Mouse (Mus musculus) kidney, embryonic 15.5 days (tissue): ENCODE measurements around the gene Rhoq. TPM values are rescaled to one million over a fixed set of nuclear protein-coding genes. Genes with fewer than 3 reads are reported as not detected.

Experiments used
- ATAC-seq: fragments of 200-750 bp; cut with Nextera tagmentation; replicated peaks from 2 replicates; pipeline ENCODE4 v1.8.0; 2017; ENCODE audit warnings: moderate TSS enrichment; ENCODE audit not compliant: low FRiP score
- H3K27ac ChIP-seq: fragments of 300-500 bp; sonication (generic); 2 replicates; pipeline ENCODE4 v1.5.1; 2015; ENCODE audit warnings: mild to moderate bottlenecking, inconsistent platforms
- H3K27me3 ChIP-seq: fragments of 300-500 bp; sonication (generic); 2 replicates; pipeline ENCODE4 v1.6.1; 2015; ENCODE audit warnings: inconsistent platforms
- H3K36me3 ChIP-seq: fragments of 300-500 bp; sonication (generic); 2 replicates; pipeline ENCODE4 v1.6.1; 2015; ENCODE audit warnings: inconsistent platforms
- H3K4me1 ChIP-seq: fragments of 300-500 bp; sonication (generic); 2 replicates; pipeline ENCODE4 v1.6.1; 2015; ENCODE audit warnings: inconsistent platforms
- H3K4me2 ChIP-seq: fragments of 300-500 bp; sonication (generic); 2 replicates; pipeline ENCODE4 v1.6.1; 2015; ENCODE audit warnings: moderate library complexity, mild to moderate bottlenecking, inconsistent platforms
- H3K4me3 ChIP-seq: fragments of 300-500 bp; sonication (generic); replicated peaks from 2 replicates; pipeline ENCODE4 v1.5.1; 2015; ENCODE audit warnings: mild to moderate bottlenecking, inconsistent platforms
- H3K9ac ChIP-seq: fragments of 300-500 bp; sonication (generic); 2 replicates; pipeline ENCODE4 v1.6.1; 2015; ENCODE audit warnings: mild to moderate bottlenecking, inconsistent platforms
- H3K9me3 ChIP-seq: fragments of 300-500 bp; sonication (generic); replicated peaks from 2 replicates; pipeline ENCODE4 v1.6.1; 2016; ENCODE audit warnings: inconsistent platforms
- WGBS: fragments of 180-500 bp; shearing (Covaris S2); methylation state at CpG from one replicate; pipeline ENCODE4 v1.1.7; 2015; ENCODE audit warnings: mixed read lengths; 5-methylcytosine and 5-hydroxymethylcytosine counted together
- polyA plus RNA-seq: library from polyadenylated mRNA; unstranded; fragments of >200 nt; fragmentation: Nextera tagmentation; extraction: Ambion mirVana; gene quantifications from 2 replicates; pipeline ENCODE4 v1.2.1, GENCODE M21; 2015

Gene Rhoq
- polyA plus RNA-seq, 1 experiment from 2014 or later = 16.3 TPM

DNA sequence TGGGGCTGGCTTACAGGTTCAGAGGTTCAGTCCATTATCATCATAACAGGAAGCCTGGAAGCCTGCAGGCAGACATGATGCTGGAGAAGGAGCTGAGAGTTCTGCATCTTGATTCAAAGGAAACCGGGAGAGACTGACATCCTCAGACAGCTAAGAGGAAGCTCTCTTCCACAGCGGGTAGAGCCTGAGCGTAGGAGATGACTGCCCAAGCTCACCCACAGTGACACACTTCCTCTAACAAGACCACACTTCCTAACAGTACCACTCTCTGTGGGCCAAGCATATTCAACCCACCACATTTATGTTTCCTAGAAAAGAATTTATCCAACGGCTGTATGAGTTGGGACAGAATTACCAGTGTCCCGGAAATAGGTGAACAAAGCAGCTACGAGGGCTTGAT lies 15.6 kb downstream of the Rhoq start:
- Histone ChIP-seq H3K9ac (no peak overlapping the region), H3K4me1 (0 out of 2 replicates have a peak, but pooled peaks cover 7% of the 10 kb centered on the region), H3K4me3 (no peak overlapping the region), H3K9me3 (no peaks in the 10 kb centered on the region), H3K36me3 (peaks cover 67% of the 10 kb centered on the region), H3K4me2 (no peak overlapping the region), H3K27me3 (no peaks in the 10 kb centered on the region), H3K27ac (no peak overlapping the region)
- ATAC-seq = no peak
- WGBS = 84% methylated on average over 6 of the region's 6 CpGs

DNA sequence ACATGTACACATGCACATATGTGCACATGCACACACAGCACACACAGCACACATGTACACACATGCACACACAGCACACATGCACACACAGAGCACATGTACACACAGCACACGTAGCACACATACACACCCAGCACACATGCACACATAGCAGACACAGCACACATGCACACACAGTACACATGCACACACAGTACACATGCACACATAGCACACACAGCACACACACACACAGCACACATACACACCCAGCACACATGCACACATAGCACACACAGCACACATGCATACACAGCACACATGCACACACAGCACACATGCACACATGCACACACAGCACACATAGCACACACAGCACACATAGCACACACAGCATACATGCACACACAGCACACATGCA lies 18.3 kb downstream of the Rhoq start:
- no peak overlapping the region for H3K4me2 ChIP-seq
- H3K27me3 ChIP-seq = no peaks in the 10 kb centered on the region
- no peaks in the 10 kb centered on the region for H3K9me3 ChIP-seq
- ATAC-seq = no peak
- WGBS = 100% methylated on average over 1 of the region's 1 CpGs
- H3K4me3 ChIP-seq = no peak overlapping the region
- H3K9ac ChIP-seq = no peak overlapping the region
- H3K27ac ChIP-seq = no peak overlapping the region
- peaks cover 21% of the 10 kb centered on the region for H3K4me1 ChIP-seq
- H3K36me3 ChIP-seq = peaks cover 44% of the 10 kb centered on the region

DNA sequence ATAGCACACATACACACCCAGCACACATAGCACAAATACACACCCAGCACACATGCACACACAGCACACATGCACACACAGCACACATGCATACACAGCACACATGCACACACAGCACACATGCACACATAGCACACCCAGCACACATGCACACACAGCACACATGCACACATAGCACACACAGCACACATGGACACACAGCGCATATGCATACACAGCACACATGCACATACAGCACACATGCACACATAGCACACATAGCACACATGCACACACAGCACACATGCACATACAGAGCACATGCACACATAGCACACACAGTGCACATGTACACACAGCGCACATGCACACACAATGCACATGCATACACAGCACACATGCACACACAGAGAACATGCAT lies 18.8 kb downstream of the Rhoq start:
- Histone ChIP-seq H3K9ac (no peak overlapping the region), H3K4me1 (peaks cover 26% of the 10 kb centered on the region), H3K36me3 (peaks cover 43% of the 10 kb centered on the region), H3K27me3 (no peaks in the 10 kb centered on the region), H3K27ac (no peak overlapping the region), H3K9me3 (no peaks in the 10 kb centered on the region), H3K4me3 (no peak overlapping the region), H3K4me2 (no peak overlapping the region)
- WGBS = 99% methylated on average over 2 of the region's 2 CpGs
- ATAC-seq = no peak

DNA sequence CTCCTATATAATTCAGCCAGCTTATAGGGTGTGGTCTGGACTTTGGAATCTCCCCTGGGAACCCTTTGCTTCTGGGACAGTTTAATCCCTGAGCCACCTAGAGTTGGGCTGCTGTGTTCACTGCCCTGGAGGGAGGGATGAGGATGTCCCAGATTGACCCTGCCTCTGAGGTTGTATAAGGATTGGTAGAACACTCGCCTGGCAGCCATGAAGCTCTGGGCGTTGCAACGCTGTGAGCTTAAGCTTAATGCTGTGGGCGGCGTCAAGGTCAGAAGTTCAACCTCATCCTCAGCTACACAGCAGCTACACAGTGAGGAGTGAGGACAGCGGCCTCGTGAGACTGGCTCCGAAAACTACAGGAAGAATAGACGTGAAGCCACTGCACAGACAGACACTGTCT lies 19.6 kb downstream of the Rhoq start:
- WGBS = 55% methylated on average over 9 of the region's 9 CpGs
- H3K4me1 ChIP-seq = peaks cover 31% of the 10 kb centered on the region

DNA sequence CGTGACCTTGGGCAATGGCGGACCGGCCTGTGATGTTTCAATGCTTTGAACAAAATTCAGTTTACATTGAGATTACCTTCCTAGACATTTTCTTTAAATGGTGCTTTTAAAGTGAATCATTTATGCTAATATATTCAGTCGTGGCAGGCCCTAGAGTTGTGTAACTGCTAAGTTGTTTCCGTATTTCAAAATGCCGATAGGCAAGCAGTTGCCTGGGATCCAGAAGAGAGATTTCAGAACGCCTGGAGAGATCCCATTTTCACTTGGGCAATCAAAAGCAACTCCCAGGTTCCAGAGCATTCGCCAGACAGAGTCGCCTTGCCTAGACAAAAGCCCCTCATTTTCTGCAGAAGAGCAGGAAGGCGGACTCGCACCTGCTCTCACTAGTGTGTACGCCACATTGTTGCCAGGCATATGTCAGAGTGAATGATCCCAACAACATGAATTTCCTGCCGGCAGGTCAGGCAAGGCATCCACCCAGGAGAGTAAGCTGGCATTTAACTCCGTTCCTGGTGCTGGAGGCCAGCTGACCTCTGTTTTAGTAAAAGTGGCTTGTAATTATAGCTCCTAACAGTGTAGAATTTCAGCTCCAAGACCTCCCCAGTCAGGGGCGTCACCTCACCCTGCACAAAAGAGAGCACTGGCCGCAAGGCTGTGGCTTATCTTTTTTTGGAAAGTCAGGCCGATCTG lies 23.7 kb downstream of the Rhoq start:
- Histone ChIP-seq H3K4me3 (no peak overlapping the region), H3K27ac (peak overlapping the region; percentile 34; the same call in 1 of the 2 replicates), H3K36me3 (peaks cover 16% of the 10 kb centered on the region), H3K4me2 (peak overlapping the region; percentile 35), H3K9me3 (no peaks in the 10 kb centered on the region), H3K27me3 (no peaks in the 10 kb centered on the region), H3K9ac (no peak overlapping the region), H3K4me1 (peaks cover 31% of the 10 kb centered on the region)
- no peak for ATAC-seq
- WGBS = 45% methylated on average over 17 of the region's 17 CpGs

More for the DNA sequence above, 19.6 kb downstream of the Rhoq start:
- no peak overlapping the region for H3K4me3 ChIP-seq
- H3K9me3 ChIP-seq = no peaks in the 10 kb centered on the region
- no peaks in the 10 kb centered on the region for H3K27me3 ChIP-seq
- H3K27ac ChIP-seq = no peak overlapping the region
- H3K4me2 ChIP-seq = no peak overlapping the region
- ATAC-seq = 0 out of 2 replicates have a peak, but pooled peaks have one; percentile 12
- H3K9ac ChIP-seq = no peak overlapping the region
- H3K36me3 ChIP-seq = peaks cover 43% of the 10 kb centered on the region

DNA sequence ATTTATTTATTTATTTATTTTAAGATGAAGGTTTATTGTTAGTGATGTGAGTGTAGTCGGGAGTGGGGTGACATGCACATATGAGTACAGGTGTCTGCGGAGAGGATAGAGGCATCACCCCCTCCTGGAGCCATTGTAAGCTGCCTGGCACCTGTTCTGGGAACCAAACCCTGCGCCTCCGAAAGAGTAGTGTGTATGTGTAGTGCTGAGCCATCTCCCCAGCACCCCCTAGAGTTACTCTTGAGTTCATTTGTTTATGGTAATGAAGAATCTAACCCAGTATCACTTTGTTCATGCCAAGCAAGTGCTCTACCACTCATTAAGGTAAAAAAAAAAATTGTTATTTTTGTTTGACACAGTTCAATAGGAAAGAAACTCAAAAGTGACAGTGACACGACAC lies 25.3 kb downstream of the Rhoq start:
- Histone ChIP-seq H3K27me3 (no peaks in the 10 kb centered on the region), H3K4me3 (no peak overlapping the region), H3K9me3 (no peaks in the 10 kb centered on the region), H3K4me2 (no peak overlapping the region), H3K36me3 (peaks cover 5% of the 10 kb centered on the region; the same call in 1 of the 2 replicates), H3K27ac (no peak overlapping the region), H3K9ac (no peak overlapping the region), H3K4me1 (peaks cover 26% of the 10 kb centered on the region)
- ATAC-seq = no peak
- 79% methylated on average over 5 of the region's 5 CpGs for WGBS

DNA sequence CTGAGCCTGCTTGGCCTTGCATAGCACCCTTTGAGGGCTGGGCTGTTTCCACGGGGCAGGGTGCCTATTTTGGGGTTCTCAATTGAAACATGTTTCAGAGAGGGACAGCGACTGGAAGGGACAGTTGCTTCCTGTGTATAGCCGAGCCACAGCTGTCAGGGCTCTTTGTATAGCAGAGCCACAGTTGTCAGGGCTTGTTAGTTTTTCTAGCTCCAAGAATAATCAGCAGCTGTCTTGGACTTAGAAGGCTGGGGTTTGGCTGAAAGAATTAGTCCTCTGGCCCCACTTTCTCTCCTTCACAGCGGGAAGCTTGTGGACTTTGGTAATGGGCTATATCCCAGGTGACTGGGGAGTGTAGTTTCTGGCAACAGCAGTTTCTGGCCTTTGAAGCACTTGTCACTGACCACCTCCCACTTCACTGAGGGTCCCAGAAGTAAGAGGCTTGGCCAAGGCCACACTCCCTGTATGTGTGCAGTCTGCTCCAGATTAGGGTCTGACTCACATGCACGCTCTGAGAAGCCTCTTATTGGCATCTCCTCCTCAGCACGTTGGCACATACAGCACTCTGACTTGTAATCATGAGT lies 25.8 kb downstream of the Rhoq start:
- H3K4me3 ChIP-seq = no peak overlapping the region
- H3K4me2 ChIP-seq = no peak overlapping the region
- H3K27me3 ChIP-seq = no peaks in the 10 kb centered on the region
- no peak overlapping the region for H3K27ac ChIP-seq
- H3K4me1 ChIP-seq = peaks cover 22% of the 10 kb centered on the region
- 65% methylated on average over 6 of the region's 6 CpGs for WGBS
- H3K36me3 ChIP-seq = peaks cover 1% of the 10 kb centered on the region; the same call in 1 of the 2 replicates
- no peak for ATAC-seq
- no peak overlapping the region for H3K9ac ChIP-seq
- H3K9me3 ChIP-seq = no peaks in the 10 kb centered on the region

DNA sequence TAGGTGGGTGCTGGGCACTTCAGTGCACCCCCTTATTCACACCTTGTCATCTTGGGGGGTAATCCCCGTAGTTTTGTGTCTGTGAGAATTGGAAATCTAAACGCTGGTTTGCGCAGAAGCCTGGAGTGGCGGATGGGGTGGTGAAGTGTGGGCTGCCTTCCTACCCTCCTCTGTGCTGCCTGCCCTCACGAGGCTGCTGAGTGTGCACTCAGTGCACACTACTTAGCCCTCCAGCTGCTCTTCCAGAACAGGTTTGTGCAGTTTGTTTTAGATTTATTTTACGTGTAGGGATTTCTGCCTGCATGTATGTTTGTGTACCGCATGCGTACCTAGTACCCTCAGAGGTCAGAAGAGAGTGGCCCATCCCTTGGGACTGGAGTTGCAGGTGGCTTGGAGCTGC lies 28.4 kb downstream of the Rhoq start:
- WGBS = 87% methylated on average over 8 of the region's 8 CpGs
- no peak for ATAC-seq
- 0 out of 2 replicates have a peak, but pooled peaks cover 4% of the 10 kb centered on the region for H3K36me3 ChIP-seq
- no peak overlapping the region for H3K27ac ChIP-seq
- no peak overlapping the region for H3K4me2 ChIP-seq
- H3K9ac ChIP-seq = no peak overlapping the region
- no peak overlapping the region for H3K4me3 ChIP-seq
- peaks cover 10% of the 10 kb centered on the region for H3K4me1 ChIP-seq
- no peaks in the 10 kb centered on the region for H3K9me3 ChIP-seq
- no peaks in the 10 kb centered on the region for H3K27me3 ChIP-seq

DNA sequence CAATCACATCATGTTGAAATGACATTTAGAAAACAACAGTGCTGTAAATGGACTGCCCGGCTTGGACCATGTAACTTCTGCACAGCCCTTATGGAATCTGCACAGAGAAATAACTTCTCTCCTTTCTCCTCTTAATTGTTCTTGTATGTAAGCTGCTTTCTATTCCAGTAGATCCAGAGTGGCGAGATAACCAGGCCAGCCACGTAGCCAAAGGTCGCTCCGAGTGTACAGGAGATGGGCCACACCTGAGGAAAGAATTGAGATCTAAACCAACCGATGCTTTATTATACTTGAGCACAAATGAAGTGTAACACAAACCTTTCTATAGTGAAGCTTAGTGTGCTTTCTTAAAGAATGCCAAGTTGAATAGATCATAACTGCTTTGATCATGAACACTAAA lies 34.4 kb downstream of the Rhoq start:
- ATAC-seq = no peak

DNA sequence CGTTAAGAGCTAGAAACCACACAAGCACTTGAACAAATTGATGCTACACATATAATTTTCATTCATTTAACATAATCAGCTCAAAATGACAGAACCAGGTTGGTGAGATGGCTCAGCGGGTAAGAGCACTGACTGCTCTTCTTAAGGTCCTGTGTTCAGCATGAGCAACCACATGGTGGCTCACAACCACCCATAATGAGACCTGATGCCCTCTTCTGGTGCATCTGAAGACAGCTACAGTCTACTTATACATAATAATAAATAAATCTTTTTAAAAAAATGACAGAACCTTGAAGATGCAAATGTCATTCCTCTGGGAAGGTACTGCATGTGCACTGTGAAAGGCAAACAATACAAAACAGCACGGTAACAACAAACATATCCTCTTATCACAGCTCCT lies 46.1 kb downstream of the Rhoq start:
- no peaks in the 10 kb centered on the region for H3K9me3 ChIP-seq
- H3K9ac ChIP-seq = no peak overlapping the region
- H3K27me3 ChIP-seq = no peaks in the 10 kb centered on the region
- H3K4me1 ChIP-seq = no peaks in the 10 kb centered on the region
- no peak overlapping the region for H3K4me3 ChIP-seq
- 90% methylated on average over 3 of the region's 3 CpGs for WGBS
- no peak for ATAC-seq
- peaks cover 21% of the 10 kb centered on the region for H3K36me3 ChIP-seq
- H3K4me2 ChIP-seq = no peak overlapping the region
- H3K27ac ChIP-seq = no peak overlapping the region

More for the DNA sequence above, 34.4 kb downstream of the Rhoq start:
- no peaks in the 10 kb centered on the region for H3K4me1 ChIP-seq
- H3K4me2 ChIP-seq = no peak overlapping the region
- no peaks in the 10 kb centered on the region for H3K9me3 ChIP-seq
- H3K9ac ChIP-seq = no peak overlapping the region
- H3K36me3 ChIP-seq = peaks cover 30% of the 10 kb centered on the region
- no peaks in the 10 kb centered on the region for H3K27me3 ChIP-seq
- WGBS = 90% methylated on average over 6 of the region's 6 CpGs
- no peak overlapping the region for H3K27ac ChIP-seq
- no peak overlapping the region for H3K4me3 ChIP-seq

DNA sequence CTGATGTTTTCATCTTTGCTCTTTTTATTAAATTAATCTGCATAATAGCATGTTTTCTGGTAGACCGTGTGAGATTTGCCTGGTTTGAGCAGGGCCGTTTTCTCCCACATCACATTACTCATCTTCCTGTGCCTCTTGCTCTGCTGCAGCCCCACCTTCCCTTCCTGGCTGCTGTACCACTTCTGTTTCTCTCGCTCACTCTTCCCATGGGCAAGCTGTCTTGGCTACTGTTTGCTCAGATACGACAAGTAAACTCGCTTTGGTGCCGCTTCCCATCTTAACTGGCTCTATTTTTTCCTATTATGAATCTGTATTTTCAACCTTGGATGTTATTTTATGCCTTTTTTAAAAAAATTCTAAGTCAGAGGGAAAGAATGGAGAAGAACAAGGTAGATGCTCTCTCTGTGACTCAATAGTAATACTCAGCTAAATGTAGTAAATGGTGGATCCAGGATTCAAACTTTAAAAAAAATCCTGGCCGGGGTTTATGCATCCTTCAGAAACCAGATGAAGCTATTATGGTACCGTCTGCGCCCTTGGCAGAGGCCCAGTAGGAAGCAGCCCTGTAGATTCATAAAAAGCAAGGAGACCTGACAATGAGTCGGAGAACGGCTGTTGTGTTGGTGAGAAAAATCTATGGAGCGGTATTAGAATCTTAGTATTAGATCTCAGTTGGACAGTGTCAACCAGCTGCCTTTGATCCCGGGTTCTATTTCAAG lies 48.6 kb downstream of the Rhoq start:
- Histone ChIP-seq H3K4me1 (no peaks in the 10 kb centered on the region), H3K4me3 (no peak overlapping the region), H3K4me2 (no peak overlapping the region), H3K36me3 (peaks cover 23% of the 10 kb centered on the region), H3K9me3 (no peaks in the 10 kb centered on the region), H3K9ac (no peak overlapping the region), H3K27ac (no peak overlapping the region), H3K27me3 (no peaks in the 10 kb centered on the region)
- ATAC-seq = no peak
- WGBS = 86% methylated on average over 13 of the region's 13 CpGs

DNA sequence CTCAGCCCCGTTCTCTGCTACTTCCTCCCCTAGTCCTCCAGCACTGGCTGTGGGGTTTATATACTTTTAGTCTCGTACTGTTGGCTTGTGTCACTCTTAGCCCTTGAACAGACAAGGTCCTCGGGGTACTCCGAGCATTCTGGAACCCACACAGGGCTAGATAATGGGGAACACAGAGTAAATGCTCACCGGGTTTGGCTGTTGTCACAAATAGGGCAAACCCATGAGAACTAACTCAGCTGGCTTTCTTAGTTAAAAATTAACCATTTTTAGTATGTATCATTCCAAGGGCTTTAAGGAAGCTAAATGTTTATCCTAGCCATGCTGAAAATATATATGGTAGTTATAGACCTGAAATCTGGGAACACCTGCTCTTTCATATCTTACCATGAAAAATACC lies 56.8 kb downstream of the Rhoq start:
- no peak overlapping the region for H3K4me2 ChIP-seq
- no peak for ATAC-seq
- WGBS = 82% methylated on average over 5 of the region's 5 CpGs
- no peak overlapping the region for H3K4me3 ChIP-seq
- peaks cover 7% of the 10 kb centered on the region for H3K4me1 ChIP-seq
- no peak overlapping the region for H3K9ac ChIP-seq
- no peak overlapping the region for H3K27ac ChIP-seq
- H3K36me3 ChIP-seq = peaks cover 36% of the 10 kb centered on the region
- H3K9me3 ChIP-seq = no peaks in the 10 kb centered on the region
- H3K27me3 ChIP-seq = no peaks in the 10 kb centered on the region
